Mouse (Mus musculus): ENCODE measurements around the gene Ltbp2. TPM values are rescaled to one million over a fixed set of nuclear protein-coding genes. Genes with fewer than 3 reads are reported as not detected.

The Ltbp2 gene
- total and polyA plus RNA-seq, 2 experiments from 2014 or later = 1.1 to 8.1 TPM

- H3K36me3 ChIP-seq (replicated peaks; ENCODE audit: control insufficient read depth, insufficient read depth, low read length) = no peaks in the 10 kb centered on the region
- no peak for DNase-seq (ENCODE audit: low spot score)
- H3K4me1 ChIP-seq (ENCODE audit: control insufficient read depth, insufficient read depth) = peaks cover 17% of the 10 kb centered on the region
- H3K9me3 ChIP-seq (replicated peaks; ENCODE audit: control insufficient read depth, low read length) = no peaks in the 10 kb centered on the region
- no peak overlapping the region for H3K4me2 ChIP-seq (ENCODE audit: low read depth, low read length)
- H3K27me3 ChIP-seq (ENCODE audit: control insufficient read depth, insufficient read depth, low read length) = no peaks in the 10 kb centered on the region
- H3K27ac ChIP-seq (ENCODE audit: low read depth) = peak overlapping the region; percentile 77
- TF ChIP-seq CTCF (IDR thresholded peaks at IDR 0.05; ENCODE audit: low read depth) = no peak
- TF ChIP-seq EP300 (IDR thresholded peaks at IDR 0.05; ENCODE audit: low read depth) = no peak
- WGBS = 73% methylated on average over 12 of the region's 12 CpGs
- no peak overlapping the region for H3K9ac ChIP-seq (replicated peaks; ENCODE audit: low read depth, low read length)
- ATAC-seq (ENCODE audit: insufficient read depth, low read depth) = no peak
- H3K4me3 ChIP-seq (ENCODE audit: low read depth, low read length) = no peak overlapping the region
Observed at GRCm38 (mm10) chr12:84907024-84907626, 30.8 kb upstream of the Ltbp2 start.

- TF ChIP-seq CTCF (IDR thresholded peaks at IDR 0.05; ENCODE audit: low read depth) (no peak), EP300 (IDR thresholded peaks at IDR 0.05; ENCODE audit: low read depth) (no peak)
- no peak overlapping the region for H3K9ac ChIP-seq (replicated peaks; ENCODE audit: low read depth, low read length)
- no peaks in the 10 kb centered on the region for H3K27me3 ChIP-seq (ENCODE audit: control insufficient read depth, insufficient read depth, low read length)
- no peaks in the 10 kb centered on the region for H3K9me3 ChIP-seq (replicated peaks; ENCODE audit: control insufficient read depth, low read length)
- no peak for ATAC-seq (ENCODE audit: insufficient read depth, low read depth)
- peaks cover 17% of the 10 kb centered on the region for H3K4me1 ChIP-seq (ENCODE audit: control insufficient read depth, insufficient read depth)
- H3K4me3 ChIP-seq (ENCODE audit: low read depth, low read length) = no peak overlapping the region
- DNase-seq (ENCODE audit: low spot score) = no peak
- H3K27ac ChIP-seq (ENCODE audit: low read depth) = no peak overlapping the region
- WGBS = 72% methylated on average over 7 of the region's 7 CpGs
- H3K36me3 ChIP-seq (replicated peaks; ENCODE audit: control insufficient read depth, insufficient read depth, low read length) = no peaks in the 10 kb centered on the region
- no peak overlapping the region for H3K4me2 ChIP-seq (ENCODE audit: low read depth, low read length)
Observed at GRCm38 (mm10) chr12:84904399-84904798, 28.1 kb upstream of the Ltbp2 start.

GRCm38 (mm10) chr12:84900317-84900716 lies 24.0 kb upstream of the Ltbp2 start:
- Histone ChIP-seq H3K4me1 (ENCODE audit: control insufficient read depth, insufficient read depth) (no peaks in the 10 kb centered on the region), H3K9ac (replicated peaks; ENCODE audit: low read depth, low read length) (no peak overlapping the region), H3K9me3 (replicated peaks; ENCODE audit: control insufficient read depth, low read length) (no peaks in the 10 kb centered on the region), H3K27me3 (ENCODE audit: control insufficient read depth, insufficient read depth, low read length) (peaks cover 4% of the 10 kb centered on the region; the same call in 1 of the 2 replicates), H3K27ac (ENCODE audit: low read depth) (no peak overlapping the region), H3K36me3 (replicated peaks; ENCODE audit: control insufficient read depth, insufficient read depth, low read length) (no peaks in the 10 kb centered on the region), H3K4me3 (ENCODE audit: low read depth, low read length) (no peak overlapping the region), H3K4me2 (ENCODE audit: low read depth, low read length) (no peak overlapping the region)
- 68% methylated on average over 7 of the region's 7 CpGs for WGBS
- no peak for DNase-seq (ENCODE audit: low spot score)
- TF ChIP-seq CTCF (IDR thresholded peaks at IDR 0.05; ENCODE audit: low read depth) (no peak), EP300 (IDR thresholded peaks at IDR 0.05; ENCODE audit: low read depth) (no peak)
- no peak for ATAC-seq (ENCODE audit: insufficient read depth, low read depth)

- no peak overlapping the region for H3K4me3 ChIP-seq (ENCODE audit: low read depth, low read length)
- H3K36me3 ChIP-seq (replicated peaks; ENCODE audit: control insufficient read depth, insufficient read depth, low read length) = no peaks in the 10 kb centered on the region
- DNase-seq (ENCODE audit: low spot score) (no peak), ATAC-seq (ENCODE audit: insufficient read depth, low read depth) (no peak)
- H3K9ac ChIP-seq (replicated peaks; ENCODE audit: low read depth, low read length) = no peak overlapping the region
- H3K27me3 ChIP-seq (ENCODE audit: control insufficient read depth, insufficient read depth, low read length) = peaks cover 4% of the 10 kb centered on the region; the same call in 1 of the 2 replicates
- TF ChIP-seq EP300 (IDR thresholded peaks at IDR 0.05; ENCODE audit: low read depth) = no peak
- TF ChIP-seq CTCF (IDR thresholded peaks at IDR 0.05; ENCODE audit: low read depth) = no peak
- no peak overlapping the region for H3K4me2 ChIP-seq (ENCODE audit: low read depth, low read length)
- 71% methylated on average over 5 of the region's 5 CpGs for WGBS
- H3K4me1 ChIP-seq (ENCODE audit: control insufficient read depth, insufficient read depth) = no peaks in the 10 kb centered on the region
- no peaks in the 10 kb centered on the region for H3K9me3 ChIP-seq (replicated peaks; ENCODE audit: control insufficient read depth, low read length)
- no peak overlapping the region for H3K27ac ChIP-seq (ENCODE audit: low read depth)
Observed at GRCm38 (mm10) chr12:84897322-84897721, 21.0 kb upstream of the Ltbp2 start.

DNA sequence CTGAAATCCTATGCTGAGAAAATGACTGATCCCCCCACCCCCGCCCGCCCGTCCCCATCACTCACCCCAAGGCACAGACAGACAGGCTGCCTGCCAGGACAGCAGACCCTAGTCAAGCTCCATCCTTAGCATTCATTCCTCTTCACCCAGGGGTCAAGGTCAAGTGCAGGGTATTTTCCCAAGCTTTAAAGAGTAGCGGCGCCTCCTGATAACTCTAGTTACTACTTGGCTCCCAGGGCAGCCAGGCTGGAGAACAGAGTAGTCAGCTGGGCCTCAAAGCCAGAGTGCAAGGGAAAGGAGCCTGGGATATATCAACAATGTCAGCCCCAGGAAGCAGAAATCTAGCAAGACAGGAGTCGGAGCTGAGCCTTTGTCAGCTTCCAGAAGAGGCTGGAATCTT lies 19.9 kb upstream of the Ltbp2 start:
- no peak overlapping the region for H3K4me2 ChIP-seq (ENCODE audit: low read depth, low read length)

More for the DNA sequence above, 19.9 kb upstream of the Ltbp2 start:
- no peak for ATAC-seq (ENCODE audit: insufficient read depth, low read depth)
- H3K27me3 ChIP-seq (ENCODE audit: control insufficient read depth, insufficient read depth, low read length) = peaks cover 4% of the 10 kb centered on the region; the same call in 1 of the 2 replicates
- H3K4me3 ChIP-seq (ENCODE audit: low read depth, low read length) = no peak overlapping the region
- WGBS = 45% methylated on average over 6 of the region's 6 CpGs
- H3K9ac ChIP-seq (replicated peaks; ENCODE audit: low read depth, low read length) = no peak overlapping the region
- no peaks in the 10 kb centered on the region for H3K4me1 ChIP-seq (ENCODE audit: control insufficient read depth, insufficient read depth)
- no peak for DNase-seq (ENCODE audit: low spot score)
- no peak overlapping the region for H3K27ac ChIP-seq (ENCODE audit: low read depth)
- TF ChIP-seq CTCF (IDR thresholded peaks at IDR 0.05; ENCODE audit: low read depth) (no peak), EP300 (IDR thresholded peaks at IDR 0.05; ENCODE audit: low read depth) (no peak)
- H3K36me3 ChIP-seq (replicated peaks; ENCODE audit: control insufficient read depth, insufficient read depth, low read length) = no peaks in the 10 kb centered on the region
- H3K9me3 ChIP-seq (replicated peaks; ENCODE audit: control insufficient read depth, low read length) = no peaks in the 10 kb centered on the region
